Mouse (Mus musculus): ENCODE data around the gene Crhr2.

The Crhr2 gene

GRCm38 (mm10) chr6:55043206-55043605 lies 89.6 kb downstream of the Crhr2 start:
- DNase-seq, result no peak
